Mouse (Mus musculus): Measurements from ENCODE around the gene Retreg2. TPM values are rescaled to one million over a fixed set of nuclear protein-coding genes. Genes with fewer than 3 reads are reported as not detected.
A peak's percentile ranks its signal among the peaks of the same experiment; 100 is the strongest.

Retreg2 gene
- polyA plus RNA-seq, 1 experiment from 2014 or later, result 42.2 TPM

DNA sequence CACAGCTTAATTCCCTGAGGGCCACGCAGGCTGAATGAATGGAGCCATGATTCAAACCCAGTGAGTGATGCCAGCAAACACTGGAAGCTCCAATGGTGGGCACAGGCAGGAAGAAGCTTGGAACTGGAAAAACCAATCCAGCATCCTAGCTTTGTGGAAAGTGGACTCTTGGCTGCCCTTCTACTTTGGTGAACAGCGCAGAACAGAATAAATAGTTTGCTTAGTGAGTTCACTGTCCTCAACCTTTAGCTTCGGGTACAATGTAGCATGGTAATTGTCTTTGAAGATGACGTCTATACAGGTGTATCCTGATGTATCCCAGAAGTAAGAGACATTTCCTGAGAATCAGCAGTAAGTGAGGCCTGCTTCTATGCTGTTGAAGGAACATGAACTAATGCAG lies 6.1 kb downstream of the Retreg2 start:
- Histone ChIP-seq H3K4me1 (ENCODE audit: control insufficient read depth in 2 of 2, insufficient read depth in 2 of 2, low read length in 2 of 2) (peaks cover 0 to 3% of the 10 kb centered on the region in 2 experiments; a peak in 2 of 4 replicates), H3K27ac (replicated peaks in 1 of 2; ENCODE audit: control insufficient read depth in 1 of 2, insufficient read depth in 1 of 2, low read depth in 2 of 2, low read length in 2 of 2) (no peak overlapping the region), H3K9ac (ENCODE audit: low read length) (no peak overlapping the region), H3K9me3 (ENCODE audit: control insufficient read depth, low read length) (no peaks in the 10 kb centered on the region), H3K4me2 (ENCODE audit: low read length) (no peak overlapping the region), H3K27me3 (ENCODE audit: control insufficient read depth, insufficient read depth, low read length) (no peaks in the 10 kb centered on the region), H3K4me3 (ENCODE audit: control insufficient read depth in 1 of 2, insufficient read depth in 1 of 2, low read depth in 1 of 2, low read length in 2 of 2) (no peak overlapping the region), H3K36me3 (ENCODE audit: control insufficient read depth, insufficient read depth, low read length) (peaks cover 56% of the 10 kb centered on the region)
- no peak for ATAC-seq (ENCODE audit: insufficient number of reproducible peaks, insufficient read depth, low FRiP score, low read depth)
- 87% methylated on average over 4 of the region's 4 CpGs for WGBS

DNA sequence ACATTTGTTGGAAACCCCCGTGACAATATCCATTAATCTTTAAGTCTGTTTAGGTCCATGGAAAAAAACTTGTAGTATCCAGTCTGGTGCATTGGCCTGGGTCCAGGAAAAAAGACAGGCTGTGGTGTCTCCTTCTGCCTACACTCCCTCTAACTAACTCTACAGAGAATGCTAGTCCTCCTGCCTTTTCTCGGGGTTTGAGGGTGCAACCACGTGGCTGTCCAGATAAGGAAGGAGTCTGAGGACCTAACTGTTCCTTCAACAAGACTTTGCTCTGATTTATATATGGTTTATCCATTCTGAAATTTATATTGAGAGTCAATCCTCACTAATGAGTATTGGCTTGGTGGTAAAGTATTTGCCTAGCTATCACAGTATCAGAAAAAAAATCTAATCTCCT lies 13.3 kb downstream of the Retreg2 start:
- Histone ChIP-seq H3K4me1 (ENCODE audit: control insufficient read depth in 2 of 2, insufficient read depth in 2 of 2, low read length in 2 of 2) (no peaks in the 10 kb centered on the region), H3K4me3 (ENCODE audit: control insufficient read depth in 1 of 2, insufficient read depth in 1 of 2, low read depth in 1 of 2, low read length in 2 of 2) (no peak overlapping the region), H3K36me3 (ENCODE audit: control insufficient read depth, insufficient read depth, low read length) (no peaks in the 10 kb centered on the region), H3K9ac (ENCODE audit: low read length) (no peak overlapping the region), H3K27me3 (ENCODE audit: control insufficient read depth, insufficient read depth, low read length) (no peaks in the 10 kb centered on the region), H3K27ac (replicated peaks in 1 of 2; ENCODE audit: control insufficient read depth in 1 of 2, insufficient read depth in 1 of 2, low read depth in 2 of 2, low read length in 2 of 2) (no peak overlapping the region), H3K9me3 (ENCODE audit: control insufficient read depth, low read length) (no peaks in the 10 kb centered on the region), H3K4me2 (ENCODE audit: low read length) (no peak overlapping the region)
- 38% methylated on average over 3 of the region's 3 CpGs for WGBS
- ATAC-seq (ENCODE audit: insufficient number of reproducible peaks, insufficient read depth, low FRiP score, low read depth), result no peak

DNA sequence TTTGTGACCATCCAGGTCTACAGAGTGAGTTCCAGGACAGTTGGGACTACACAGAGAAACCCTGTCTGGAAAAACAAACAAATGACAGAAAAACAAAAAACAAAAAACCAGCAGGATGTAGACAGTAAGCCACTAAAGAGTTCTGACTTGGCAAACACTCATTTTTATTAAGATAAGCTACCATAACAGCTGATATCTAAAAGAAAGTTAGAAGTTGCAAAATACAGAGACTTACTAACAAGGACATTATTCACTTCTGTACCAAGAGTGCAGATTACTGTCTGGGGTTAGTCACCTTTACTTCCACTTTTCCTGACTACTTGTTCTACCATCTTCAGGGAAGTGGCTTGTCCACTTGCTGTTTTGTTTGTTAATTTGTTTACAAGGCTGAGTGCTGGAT lies 16.4 kb downstream of the Retreg2 start:
- Histone ChIP-seq H3K4me3 (ENCODE audit: control insufficient read depth in 1 of 2, insufficient read depth in 1 of 2, low read depth in 1 of 2, low read length in 2 of 2) (no peak overlapping the region), H3K4me2 (ENCODE audit: low read length) (no peak overlapping the region), H3K27ac (replicated peaks in 1 of 2; ENCODE audit: control insufficient read depth in 1 of 2, insufficient read depth in 1 of 2, low read depth in 2 of 2, low read length in 2 of 2) (no peak overlapping the region), H3K9me3 (ENCODE audit: control insufficient read depth, low read length) (no peaks in the 10 kb centered on the region), H3K4me1 (ENCODE audit: control insufficient read depth in 2 of 2, insufficient read depth in 2 of 2, low read length in 2 of 2) (no peaks in the 10 kb centered on the region), H3K27me3 (ENCODE audit: control insufficient read depth, insufficient read depth, low read length) (no peaks in the 10 kb centered on the region), H3K9ac (ENCODE audit: low read length) (no peak overlapping the region), H3K36me3 (ENCODE audit: control insufficient read depth, insufficient read depth, low read length) (no peaks in the 10 kb centered on the region)
- no peak for ATAC-seq (ENCODE audit: insufficient number of reproducible peaks, insufficient read depth, low FRiP score, low read depth)

DNA sequence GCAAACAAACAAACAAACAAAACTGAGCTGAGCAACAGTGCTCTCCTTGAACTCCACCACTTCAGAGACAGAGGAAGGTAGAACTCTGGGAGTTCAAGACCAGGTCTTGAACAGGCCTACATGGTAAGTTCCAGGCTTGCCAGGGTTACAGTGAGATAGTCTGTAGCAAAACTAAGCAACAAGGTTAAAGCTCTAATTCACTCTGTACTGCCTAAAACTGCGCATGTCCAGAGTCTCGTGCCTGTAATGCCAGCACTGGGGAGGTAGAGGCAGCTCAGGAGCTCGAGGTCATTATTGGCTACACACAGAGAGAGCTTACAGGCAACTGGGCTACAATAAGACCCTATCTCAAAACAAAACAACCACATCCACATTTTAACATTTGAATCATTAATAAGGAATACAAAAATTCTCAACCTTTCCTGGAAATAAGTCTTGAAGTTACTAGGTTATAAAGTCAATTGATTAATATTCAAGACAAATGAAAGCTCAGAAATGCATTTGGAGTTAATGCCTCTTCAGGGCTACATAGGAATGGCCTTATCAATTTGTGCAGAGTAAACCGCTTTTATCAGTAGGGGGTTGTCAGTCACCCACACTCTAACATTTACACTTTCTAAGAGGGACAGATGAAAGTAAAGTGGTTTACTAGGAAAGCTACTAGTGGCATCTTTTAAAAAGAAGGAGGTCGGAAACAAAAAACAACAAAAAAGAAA lies 17.1 kb downstream of the Retreg2 start:
- Histone ChIP-seq H3K27ac (replicated peaks in 1 of 2; ENCODE audit: control insufficient read depth in 1 of 2, insufficient read depth in 1 of 2, low read depth in 2 of 2, low read length in 2 of 2) (no peak overlapping the region), H3K4me3 (ENCODE audit: control insufficient read depth in 1 of 2, insufficient read depth in 1 of 2, low read depth in 1 of 2, low read length in 2 of 2) (no peak overlapping the region), H3K9ac (ENCODE audit: low read length) (no peak overlapping the region), H3K4me2 (ENCODE audit: low read length) (no peak overlapping the region), H3K4me1 (ENCODE audit: control insufficient read depth in 2 of 2, insufficient read depth in 2 of 2, low read length in 2 of 2) (no peaks in the 10 kb centered on the region), H3K9me3 (ENCODE audit: control insufficient read depth, low read length) (no peaks in the 10 kb centered on the region), H3K27me3 (ENCODE audit: control insufficient read depth, insufficient read depth, low read length) (no peaks in the 10 kb centered on the region), H3K36me3 (ENCODE audit: control insufficient read depth, insufficient read depth, low read length) (no peaks in the 10 kb centered on the region)
- no peak for ATAC-seq (ENCODE audit: insufficient number of reproducible peaks, insufficient read depth, low FRiP score, low read depth)
- WGBS, result 41% methylated on average over 5 of the region's 5 CpGs

DNA sequence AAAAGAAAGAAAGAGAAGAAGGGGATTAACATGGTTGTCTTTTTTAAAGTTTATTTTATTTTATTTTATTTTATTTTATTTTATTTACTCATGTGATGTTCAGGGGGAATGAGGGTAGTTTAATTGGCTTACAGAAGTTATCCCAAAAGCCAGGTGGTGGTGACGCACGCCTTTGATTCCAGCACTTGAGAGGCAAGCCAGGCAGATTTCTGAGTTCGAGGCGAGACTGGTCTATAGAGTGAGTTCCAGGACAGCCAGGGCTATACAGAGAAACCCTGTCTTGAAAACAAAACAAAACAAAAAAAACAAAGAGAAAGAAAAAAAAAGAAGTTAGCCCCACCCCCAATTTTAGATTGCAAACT lies 17.7 kb downstream of the Retreg2 start:
- H3K27me3 ChIP-seq (ENCODE audit: control insufficient read depth, insufficient read depth, low read length), result no peaks in the 10 kb centered on the region
- H3K4me3 ChIP-seq (ENCODE audit: control insufficient read depth in 1 of 2, insufficient read depth in 1 of 2, low read depth in 1 of 2, low read length in 2 of 2), result no peak overlapping the region
- no peaks in the 10 kb centered on the region for H3K4me1 ChIP-seq (ENCODE audit: control insufficient read depth in 2 of 2, insufficient read depth in 2 of 2, low read length in 2 of 2)
- H3K9me3 ChIP-seq (ENCODE audit: control insufficient read depth, low read length), result no peaks in the 10 kb centered on the region
- no peak for ATAC-seq (ENCODE audit: insufficient number of reproducible peaks, insufficient read depth, low FRiP score, low read depth)
- no peaks in the 10 kb centered on the region for H3K36me3 ChIP-seq (ENCODE audit: control insufficient read depth, insufficient read depth, low read length)
- H3K4me2 ChIP-seq (ENCODE audit: low read length), result no peak overlapping the region
- H3K9ac ChIP-seq (ENCODE audit: low read length), result no peak overlapping the region
- 52% methylated on average over 4 of the region's 4 CpGs for WGBS
- H3K27ac ChIP-seq (replicated peaks in 1 of 2; ENCODE audit: control insufficient read depth in 1 of 2, insufficient read depth in 1 of 2, low read depth in 2 of 2, low read length in 2 of 2), result no peak overlapping the region

DNA sequence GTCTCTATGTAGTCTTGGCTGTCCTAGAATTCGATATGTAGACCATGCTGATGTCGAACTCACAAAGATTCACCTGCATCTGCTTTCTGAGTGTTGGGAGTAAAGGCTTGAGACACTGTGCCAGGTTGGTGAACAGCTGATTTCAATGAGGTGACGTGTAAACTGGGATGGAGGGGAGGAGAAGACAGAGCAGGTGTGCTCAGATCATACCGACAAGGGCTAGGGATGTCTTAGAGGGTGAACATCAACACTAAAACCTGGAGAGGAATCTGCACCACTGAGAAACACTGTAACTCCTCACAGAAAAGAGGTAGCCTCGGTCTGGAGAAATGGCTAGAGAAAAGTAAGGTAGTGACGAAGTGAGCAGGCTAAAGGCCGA lies 25.5 kb downstream of the Retreg2 start:
- Histone ChIP-seq H3K36me3 (ENCODE audit: control insufficient read depth, insufficient read depth, low read length) (peaks cover 34% of the 10 kb centered on the region), H3K4me2 (ENCODE audit: low read length) (peak overlapping the region; percentile 77), H3K4me3 (ENCODE audit: control insufficient read depth in 1 of 2, insufficient read depth in 1 of 2, low read depth in 1 of 2, low read length in 2 of 2) (peak overlapping the region; percentile 51 to 83), H3K27ac (replicated peaks in 1 of 2; ENCODE audit: control insufficient read depth in 1 of 2, insufficient read depth in 1 of 2, low read depth in 2 of 2, low read length in 2 of 2) (peak overlapping the region; percentile 58 to 83), H3K9me3 (ENCODE audit: control insufficient read depth, low read length) (no peaks in the 10 kb centered on the region), H3K4me1 (ENCODE audit: control insufficient read depth in 2 of 2, insufficient read depth in 2 of 2, low read length in 2 of 2) (peaks cover 5 to 9% of the 10 kb centered on the region in 2 experiments), H3K9ac (ENCODE audit: low read length) (peak overlapping the region; percentile 81), H3K27me3 (ENCODE audit: control insufficient read depth, insufficient read depth, low read length) (no peaks in the 10 kb centered on the region)
- 0 out of 2 replicates have a peak, but pooled peaks have one; percentile 6 for ATAC-seq (ENCODE audit: insufficient number of reproducible peaks, insufficient read depth, low FRiP score, low read depth)
- WGBS, result 11% methylated on average over 7 of the region's 7 CpGs

DNA sequence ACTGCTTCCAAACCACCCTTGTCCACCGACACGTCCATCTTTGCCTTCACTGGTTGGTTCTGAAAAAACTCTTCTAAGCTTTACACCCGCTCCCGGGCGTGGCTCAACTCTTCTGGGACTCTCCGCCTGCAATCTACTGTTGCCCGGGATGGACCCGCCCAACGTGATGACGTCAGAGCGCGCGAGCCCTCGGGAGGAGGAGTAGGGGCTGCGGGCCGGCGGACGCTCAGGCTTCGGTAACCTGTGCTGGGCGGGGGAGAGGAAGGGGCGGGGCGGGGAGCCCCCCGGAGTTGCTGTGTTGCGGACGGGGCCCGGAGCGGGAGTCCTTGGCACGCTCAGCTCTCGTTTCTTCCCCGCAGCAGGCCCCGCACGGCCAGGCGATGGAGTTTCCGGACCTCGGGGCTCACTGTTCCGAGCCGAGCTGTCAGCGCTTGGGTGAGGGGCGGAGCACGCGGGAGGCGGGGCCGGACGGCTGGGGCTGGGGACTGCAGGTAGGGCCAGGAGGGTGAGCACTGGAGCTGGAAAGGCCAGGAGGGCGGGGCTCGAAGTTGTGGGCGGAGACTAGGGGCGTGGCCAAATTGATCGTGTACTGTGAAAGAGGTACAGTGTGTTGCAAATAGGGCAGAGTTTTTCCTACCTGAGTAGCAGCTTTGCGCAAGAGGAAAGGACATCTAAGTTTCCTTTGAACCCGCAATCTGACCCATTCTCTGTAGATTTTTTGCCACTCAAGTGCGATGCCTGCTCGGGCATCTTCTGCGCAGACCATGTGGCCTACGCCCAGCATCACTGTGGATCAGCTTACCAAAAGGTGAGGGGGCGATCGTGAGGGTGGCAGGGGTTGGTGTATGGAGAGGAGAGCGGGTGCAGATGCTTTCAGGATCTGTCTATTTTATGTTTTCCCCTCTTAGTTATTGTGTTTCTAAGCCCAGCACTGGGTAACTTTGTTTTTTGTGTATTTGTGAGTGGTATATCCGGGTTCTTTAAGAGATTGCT lies 26.2 kb downstream of the Retreg2 start, which contains the start of gene Zfand2b:
TSS of gene Zfand2b (plus strand) at position 175 of the 993 bp plus-strand sequence.
- Histone ChIP-seq H3K4me3 (ENCODE audit: control insufficient read depth in 1 of 2, insufficient read depth in 1 of 2, low read depth in 1 of 2, low read length in 2 of 2) (peak within 1 kb of the TSS; percentile 75 to 83), H3K9me3 (ENCODE audit: control insufficient read depth, low read length) (no peaks in the 10 kb centered on the region), H3K36me3 (ENCODE audit: control insufficient read depth, insufficient read depth, low read length) (peaks cover 41% of the 10 kb centered on the region), H3K4me2 (ENCODE audit: low read length) (peak within 1 kb of the TSS; percentile 77), H3K27me3 (ENCODE audit: control insufficient read depth, insufficient read depth, low read length) (no peaks in the 10 kb centered on the region), H3K27ac (replicated peaks in 1 of 2; ENCODE audit: control insufficient read depth in 1 of 2, insufficient read depth in 1 of 2, low read depth in 2 of 2, low read length in 2 of 2) (peak within 1 kb of the TSS; percentile 58 to 83), H3K4me1 (ENCODE audit: control insufficient read depth in 2 of 2, insufficient read depth in 2 of 2, low read length in 2 of 2) (peaks cover 5 to 9% of the 10 kb centered on the region in 2 experiments), H3K9ac (ENCODE audit: low read length) (peak within 1 kb of the TSS; percentile 81)
- WGBS, result 1% methylated on average over 57 of the region's 59 CpGs
- peak; percentile 98 for ATAC-seq (ENCODE audit: insufficient number of reproducible peaks, insufficient read depth, low FRiP score, low read depth)

Data from heart, embryonic 14.5 days (tissue).